Mouse (Mus musculus): ENCODE measurements around the gene Pacsin2. TPM values are rescaled to one million over a fixed set of nuclear protein-coding genes. Genes with fewer than 3 reads are reported as not detected.
"Not testable (repeated sequence)": the region's sequence is repeated elsewhere in the genome, so short reads cannot be mapped to it uniquely, and the experiment has no call there.

Pacsin2 gene
- total RNA-seq, 4 experiments from 2014 or later: 45.3 to 58.5 (median 48.2) TPM

- DNase-seq (ENCODE audit: low spot score in 2 of 2): no peak
These were observed 38.6 kb downstream of the Pacsin2 start for GRCm38 (mm10) chr15:83425794-83426193.

GRCm38 (mm10) chr15:83425277-83425676 lies 39.1 kb downstream of the Pacsin2 start:
- no peak for DNase-seq (ENCODE audit: low spot score in 2 of 2)

- no peak for DNase-seq (ENCODE audit: low spot score in 2 of 2)
These were observed 40.6 kb downstream of the Pacsin2 start for GRCm38 (mm10) chr15:83423589-83424384.

DNA sequence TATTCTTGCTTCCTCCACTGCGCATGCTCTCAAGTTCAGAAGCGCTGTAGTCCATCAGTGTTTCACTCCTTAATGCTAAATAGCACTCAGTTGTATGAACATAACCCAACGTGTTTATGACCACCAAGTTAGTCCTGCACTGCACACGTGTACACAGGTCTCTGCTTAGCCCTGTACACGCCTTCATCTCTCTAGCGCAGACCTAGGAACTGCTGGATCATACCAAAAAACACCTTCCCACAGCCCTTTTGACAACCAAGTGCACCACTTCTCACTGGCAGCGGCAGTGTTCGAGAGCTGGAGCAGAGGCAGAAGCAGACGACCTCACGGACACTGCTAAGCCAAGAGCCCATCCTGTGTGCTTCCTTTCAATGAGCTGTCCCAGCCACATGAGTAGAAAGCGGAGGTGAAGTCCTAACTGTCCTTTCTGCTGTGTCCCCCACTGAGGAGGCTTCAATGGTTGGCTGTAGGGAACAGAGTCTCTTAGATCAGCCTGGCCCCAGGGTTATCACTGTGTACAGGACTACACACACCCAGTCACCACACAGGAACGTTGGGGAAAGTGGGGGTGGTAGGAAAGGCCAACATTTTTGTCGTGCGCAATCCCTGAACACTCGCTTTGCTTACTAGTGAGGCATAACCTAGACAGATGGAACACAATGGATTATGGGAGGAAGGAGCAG lies 42.0 kb downstream of the Pacsin2 start:
- no peak for DNase-seq (ENCODE audit: low spot score in 2 of 2)

DNA sequence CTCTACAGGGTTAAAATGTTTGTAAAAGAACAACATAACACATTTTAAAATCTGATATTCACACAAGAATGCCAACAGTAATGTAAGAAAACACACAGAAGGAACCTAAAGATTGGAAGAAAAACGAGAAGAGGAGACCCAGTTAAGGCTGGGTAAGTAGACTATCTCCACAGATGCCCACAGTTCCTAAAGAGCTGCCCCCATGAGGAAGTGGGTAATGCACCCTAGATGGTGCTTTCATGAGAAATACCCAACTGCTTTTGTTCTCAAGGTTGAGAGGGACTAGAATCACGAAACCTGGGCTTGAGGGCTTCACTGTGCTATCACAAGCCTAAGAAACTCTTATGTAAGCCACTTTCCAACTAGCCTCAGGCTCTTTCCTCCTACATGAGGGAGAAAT lies 44.8 kb downstream of the Pacsin2 start:
- DNase-seq (ENCODE audit: low spot score in 2 of 2): no peak

GRCm38 (mm10) chr15:83418685-83419084 lies 45.7 kb downstream of the Pacsin2 start:
- DNase-seq (ENCODE audit: low spot score in 2 of 2): no peak

GRCm38 (mm10) chr15:83417916-83418315 lies 46.5 kb downstream of the Pacsin2 start:
- no peak for DNase-seq (ENCODE audit: low spot score in 2 of 2)

DNA sequence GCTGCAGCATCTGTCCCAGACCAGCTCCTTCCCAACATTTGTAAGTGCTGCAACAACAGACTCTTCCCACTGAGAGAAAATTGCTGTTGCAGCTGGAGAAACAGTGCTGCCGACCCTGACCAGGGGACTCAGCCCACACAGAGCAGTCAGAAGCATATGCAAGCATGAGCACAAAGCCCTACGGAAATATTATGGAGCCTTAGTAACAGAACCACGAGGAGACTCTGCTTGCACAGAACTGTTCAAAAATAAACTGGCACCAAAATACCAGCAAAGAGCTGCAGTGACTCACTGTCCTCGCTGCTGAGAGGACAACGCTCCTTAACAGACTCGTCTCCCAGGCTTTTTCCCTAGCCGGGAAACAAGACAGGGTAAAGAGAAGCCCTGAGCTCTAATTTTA lies 47.0 kb downstream of the Pacsin2 start:
- DNase-seq (ENCODE audit: low spot score in 2 of 2): no peak

GRCm38 (mm10) chr15:83415391-83415790 lies 49.0 kb downstream of the Pacsin2 start:
- DNase-seq (ENCODE audit: low spot score in 2 of 2): no peak

DNA sequence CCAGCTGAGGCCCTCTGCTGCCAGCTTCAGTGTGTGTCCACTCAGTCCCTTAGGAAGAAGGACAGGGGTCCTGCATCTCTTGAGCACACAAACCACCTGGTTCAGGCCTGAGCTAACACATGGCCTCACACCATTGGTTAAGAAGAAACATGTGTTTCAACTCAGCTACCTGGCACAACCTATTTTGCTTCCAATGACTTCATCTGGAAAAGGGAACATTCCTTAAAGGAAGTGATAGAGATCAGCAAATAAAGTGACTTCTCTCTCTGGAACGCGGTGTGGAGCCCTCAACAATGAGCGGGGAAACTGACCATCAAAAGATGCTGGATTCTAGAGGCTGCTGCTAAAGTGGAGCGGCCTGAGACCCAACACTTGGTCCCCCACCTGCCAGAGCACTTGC lies 52.8 kb downstream of the Pacsin2 start:
- DNase-seq (ENCODE audit: low spot score in 2 of 2): no peak

GRCm38 (mm10) chr15:83410735-83411134 lies 53.7 kb downstream of the Pacsin2 start:
- DNase-seq (ENCODE audit: low spot score in 2 of 2): no peak

GRCm38 (mm10) chr15:83410270-83410669 lies 54.1 kb downstream of the Pacsin2 start:
- DNase-seq (ENCODE audit: low spot score in 2 of 2): no peak

- no peak for DNase-seq (ENCODE audit: low spot score in 2 of 2)
These were observed 55.5 kb downstream of the Pacsin2 start for GRCm38 (mm10) chr15:83408692-83409442.

DNA sequence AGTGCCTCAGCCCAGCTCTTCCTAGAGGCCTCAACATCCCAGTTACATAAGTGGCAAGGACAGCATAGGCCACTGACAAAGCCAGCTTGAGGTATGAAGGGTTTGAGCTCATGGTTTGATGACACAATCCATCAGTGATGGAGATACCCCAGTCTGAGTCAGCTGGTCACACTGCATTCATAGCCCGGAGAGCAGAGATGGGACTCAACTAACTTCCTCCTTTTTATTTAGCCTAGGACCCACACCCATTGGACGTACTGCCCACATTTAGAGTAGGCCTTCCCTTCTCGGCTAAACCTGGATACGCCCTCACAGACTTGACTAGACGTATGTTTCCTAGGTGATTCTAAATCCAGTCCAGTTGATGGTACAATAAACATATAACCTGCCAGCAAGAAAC lies 56.2 kb downstream of the Pacsin2 start:
- no peak for DNase-seq (ENCODE audit: low spot score in 2 of 2)

DNA sequence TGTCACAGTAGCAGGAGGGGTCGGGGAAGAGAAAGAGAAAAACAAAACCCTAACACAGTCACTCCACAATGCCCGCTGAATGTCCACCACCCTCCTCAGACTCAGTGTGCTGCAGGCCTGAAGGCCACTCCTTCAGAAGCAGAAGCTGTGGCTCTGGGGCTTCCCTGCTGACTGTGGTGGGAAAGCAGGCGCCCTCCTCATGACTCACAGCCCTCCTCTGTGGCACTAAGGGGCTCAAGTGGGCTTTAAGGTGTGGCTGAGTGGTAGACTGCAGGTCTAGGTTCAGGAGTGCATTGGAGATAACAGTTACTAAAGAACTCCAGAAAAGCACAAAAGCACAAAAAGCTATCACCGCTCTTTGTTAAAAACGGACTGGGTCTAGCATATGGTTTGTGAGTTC lies 56.9 kb downstream of the Pacsin2 start:
- no peak for DNase-seq (ENCODE audit: low spot score in 2 of 2)

DNA sequence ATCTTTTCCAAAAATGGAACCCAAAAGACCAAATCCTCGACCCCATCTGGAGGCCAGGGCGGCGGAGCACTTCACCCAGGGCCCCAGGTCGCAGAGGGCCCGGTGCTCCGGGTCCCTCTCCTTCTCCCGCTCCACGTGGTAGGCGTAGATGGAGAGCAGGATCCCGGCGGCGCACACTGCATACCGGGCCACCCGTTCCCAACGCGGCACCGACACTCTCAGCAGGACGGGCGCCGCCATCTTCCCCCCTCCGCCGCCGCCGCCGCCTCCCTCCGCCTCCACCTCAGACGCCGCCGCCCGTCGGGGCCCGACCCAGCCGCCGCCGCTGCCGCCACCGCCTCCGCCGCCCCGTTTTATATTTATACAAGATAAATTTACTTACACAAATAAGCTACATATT lies 58.5 kb downstream of the Pacsin2 start:
- not testable (repeated sequence) for DNase-seq (ENCODE audit: low spot score in 2 of 2)

GRCm38 (mm10) chr15:83404008-83404407 lies 60.4 kb downstream of the Pacsin2 start:
- DNase-seq (ENCODE audit: low spot score in 2 of 2): no peak

DNA sequence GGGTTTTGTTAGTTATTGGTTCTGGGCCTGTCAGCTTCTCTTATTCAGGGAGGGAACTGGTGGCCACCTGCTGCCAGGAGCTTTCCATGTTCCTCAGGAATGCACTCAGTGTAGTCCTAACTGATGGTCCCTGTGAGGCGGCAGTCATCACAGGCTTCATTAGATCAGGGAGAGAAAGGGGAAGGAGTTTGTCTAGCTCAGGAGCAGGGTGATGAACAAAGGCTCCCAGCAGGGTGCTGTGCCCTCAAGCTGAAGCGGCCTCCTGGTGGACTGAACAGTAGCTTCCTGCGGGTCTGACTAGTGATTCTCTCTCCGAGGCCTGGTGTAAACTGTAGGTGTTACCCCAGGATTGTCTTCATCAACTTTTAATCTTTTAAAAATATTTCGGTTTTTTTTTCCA lies 61.4 kb downstream of the Pacsin2 start:
- no peak for DNase-seq (ENCODE audit: low spot score in 2 of 2)

DNA sequence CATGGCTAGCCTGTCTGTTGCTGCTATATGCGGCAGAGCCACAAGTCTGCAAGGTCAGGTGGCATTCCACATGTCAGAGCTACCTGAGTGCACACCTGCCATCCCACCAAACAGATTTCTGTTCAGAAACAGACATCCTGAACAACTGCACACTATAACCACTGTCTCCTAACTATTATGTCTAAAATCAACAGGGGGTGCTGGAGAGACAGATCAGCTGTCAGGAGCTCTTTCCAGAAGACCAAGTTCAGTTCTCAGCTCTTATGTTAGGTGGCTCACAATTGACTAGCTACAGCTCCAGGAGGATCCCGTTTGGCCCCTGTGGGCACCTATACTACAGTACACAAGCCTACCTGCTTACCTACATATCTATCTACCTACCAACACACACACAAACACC lies 71.7 kb downstream of the Pacsin2 start:
- DNase-seq (ENCODE audit: low spot score in 2 of 2): no peak

- no peak for DNase-seq (ENCODE audit: low spot score in 2 of 2)
These were observed 76.5 kb downstream of the Pacsin2 start for GRCm38 (mm10) chr15:83387911-83388310.

- DNase-seq (ENCODE audit: low spot score in 2 of 2): peak in 1 of 2 experiments; percentile 22
These were observed 80.8 kb downstream of the Pacsin2 start for GRCm38 (mm10) chr15:83383633-83384032.

DNA sequence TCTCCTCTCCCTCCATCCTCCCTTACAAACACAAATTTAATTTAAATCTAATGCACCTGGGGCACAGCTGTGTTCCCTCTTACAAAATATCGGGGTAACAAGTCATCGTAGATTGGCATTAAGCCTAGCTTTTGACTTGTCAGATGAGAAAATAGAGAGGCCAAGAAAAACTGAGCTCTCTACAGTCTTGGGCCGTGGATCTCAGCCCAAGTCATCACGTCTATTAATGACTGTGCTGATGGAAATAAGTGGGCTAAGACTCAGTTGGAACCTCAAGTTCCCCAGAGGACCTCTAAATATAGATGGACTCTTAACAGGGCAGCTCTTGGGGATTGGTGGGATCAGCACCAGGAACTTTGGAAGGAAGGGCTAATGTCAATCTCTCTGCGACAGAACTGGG lies 81.3 kb downstream of the Pacsin2 start:
- no peak for DNase-seq (ENCODE audit: low spot score in 2 of 2)

Data from gastrocnemius, adult 8-10 months (tissue).